Mouse (Mus musculus) lung, postnatal 25 days (tissue): ENCODE measurements around the gene Usp33.
A peak's percentile ranks its signal among the peaks of the same experiment; 100 is the strongest.
"Not testable (repeated sequence)": the region's sequence is repeated elsewhere in the genome, so short reads cannot be mapped to it uniquely, and the experiment has no call there.

Source experiments
- DNase-seq: peaks from one replicate; pipeline ENCODE4 v3.0.0; 2022; ENCODE audit warnings: low spot score

Gene Usp33

GRCm38 (mm10) chr3:152345732-152346632 lies at the start of gene Usp33:
Gene Usp33, plus strand, starts transcription at chr3:152346478.
- DNase-seq, result peak; percentile 94

GRCm38 (mm10) chr3:152300376-152301337 lies 45.6 kb upstream of the Usp33 start:
- DNase-seq, result no peak

DNA sequence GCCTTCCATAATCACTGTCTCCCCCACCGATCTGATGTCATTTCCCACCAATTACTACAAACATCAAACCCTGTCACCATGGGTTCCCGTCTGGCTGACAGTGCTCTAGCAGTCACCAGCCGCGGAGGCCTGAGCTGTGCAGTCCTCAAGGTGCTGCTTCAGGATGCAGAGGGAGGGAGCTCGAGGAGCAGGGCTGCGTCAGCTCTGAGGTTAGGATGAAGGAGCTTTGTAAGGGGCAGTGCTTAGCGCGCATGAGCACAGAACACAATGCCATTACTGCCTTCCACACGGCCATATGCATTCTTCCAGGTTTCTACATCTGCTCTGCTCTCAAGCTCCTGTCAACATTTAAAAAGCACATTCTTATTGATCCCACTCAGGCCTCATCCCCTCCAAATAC lies 43.3 kb upstream of the Usp33 start:
- no peak for DNase-seq

DNA sequence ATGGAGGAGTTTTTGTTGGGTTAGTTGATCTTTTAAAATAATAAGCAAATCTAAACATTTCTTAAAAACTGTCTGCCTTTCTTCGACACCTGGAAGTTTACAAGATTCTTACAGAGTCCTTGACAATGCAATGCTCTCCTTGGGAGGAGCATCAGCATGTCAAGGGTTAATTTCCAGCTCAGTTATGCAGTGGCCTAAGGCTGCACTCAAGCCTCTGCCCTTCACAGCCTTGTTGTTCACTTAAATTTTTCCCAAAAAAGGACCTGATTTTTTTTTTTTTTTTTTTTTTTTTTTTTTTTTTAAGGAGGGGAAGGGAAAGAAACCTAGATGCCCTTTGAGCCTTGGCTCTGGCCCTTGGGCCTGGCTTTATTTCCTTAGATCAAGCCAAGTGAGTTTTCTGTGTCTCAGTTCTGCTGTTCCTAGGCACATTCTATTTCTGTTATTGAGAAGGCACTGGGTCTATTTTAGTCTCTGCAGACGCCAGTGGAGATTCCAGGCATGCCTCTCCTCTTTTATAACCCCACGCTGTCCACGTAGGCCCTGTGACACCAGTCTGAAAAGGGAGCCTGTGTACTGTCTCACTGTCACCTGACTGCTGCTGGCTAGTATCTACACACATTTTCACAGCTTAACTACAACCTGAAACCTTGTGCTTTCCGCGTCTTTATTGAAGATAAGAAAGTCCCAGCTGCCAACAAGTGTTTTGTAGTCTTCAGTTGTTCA lies 42.0 kb upstream of the Usp33 start:
- DNase-seq, result peak; percentile 59

- DNase-seq, result no peak
These were observed 41.2 kb upstream of the Usp33 start for GRCm38 (mm10) chr3:152305080-152305479.

DNA sequence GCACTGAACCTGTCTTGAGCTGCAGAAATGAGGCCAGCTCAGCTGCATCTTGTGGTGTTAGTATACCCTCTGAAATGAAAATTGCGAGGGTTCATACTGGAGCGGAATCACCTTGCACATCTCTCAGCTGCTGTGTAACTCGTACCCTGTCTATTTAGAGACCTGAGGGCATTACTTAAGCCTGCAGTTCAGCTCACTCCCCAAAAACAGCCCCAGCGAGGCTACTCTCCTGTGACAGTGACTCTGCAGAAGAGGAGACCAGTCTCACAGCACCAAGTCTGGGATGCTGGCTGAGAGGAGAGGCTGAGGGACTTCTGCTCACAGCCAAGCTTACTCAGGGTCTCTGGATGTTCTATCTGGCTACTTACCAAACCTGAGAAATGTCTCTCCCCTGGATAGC lies 40.3 kb upstream of the Usp33 start:
- DNase-seq, result no peak

- DNase-seq, result peak; percentile 53
These were observed 37.6 kb upstream of the Usp33 start for GRCm38 (mm10) chr3:152308485-152309249.

- no peak for DNase-seq
These were observed 37.0 kb upstream of the Usp33 start for GRCm38 (mm10) chr3:152309250-152309645.

GRCm38 (mm10) chr3:152314666-152315065 lies 31.6 kb upstream of the Usp33 start:
- DNase-seq, result not testable (repeated sequence)

GRCm38 (mm10) chr3:152315613-152316012 lies 30.7 kb upstream of the Usp33 start:
- DNase-seq, result peak; percentile 89

GRCm38 (mm10) chr3:152316447-152317173 lies 29.7 kb upstream of the Usp33 start:
- not testable (repeated sequence) for DNase-seq

GRCm38 (mm10) chr3:152320972-152321645 lies 25.2 kb upstream of the Usp33 start:
- DNase-seq, result no peak

GRCm38 (mm10) chr3:152321765-152322547 lies 24.3 kb upstream of the Usp33 start:
- peak; percentile 26 for DNase-seq

GRCm38 (mm10) chr3:152332104-152332503 lies 14.2 kb upstream of the Usp33 start:
- no peak for DNase-seq

GRCm38 (mm10) chr3:152332545-152333300 lies 13.6 kb upstream of the Usp33 start:
- DNase-seq, result no peak

DNA sequence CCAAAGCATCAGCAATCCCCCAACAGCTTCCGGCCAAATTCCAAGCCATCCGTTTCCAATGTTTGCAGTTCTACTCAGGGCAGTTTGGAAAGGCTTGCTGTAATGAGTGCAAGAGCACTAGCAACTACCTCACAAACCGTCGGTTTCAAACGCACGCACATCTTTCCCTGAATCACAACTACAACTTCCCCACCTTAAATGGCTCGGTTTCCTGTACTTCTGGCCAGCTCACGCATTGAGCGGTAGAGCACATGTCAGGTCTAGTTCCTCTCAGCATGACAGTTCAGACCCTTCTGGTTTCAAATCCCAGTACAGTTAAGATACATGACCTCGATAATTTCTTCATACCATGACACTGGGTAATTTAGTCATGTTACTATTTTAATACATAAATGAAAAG lies 12.6 kb upstream of the Usp33 start:
- no peak for DNase-seq

GRCm38 (mm10) chr3:152336085-152336484 lies 10.2 kb upstream of the Usp33 start:
- DNase-seq, result no peak

DNA sequence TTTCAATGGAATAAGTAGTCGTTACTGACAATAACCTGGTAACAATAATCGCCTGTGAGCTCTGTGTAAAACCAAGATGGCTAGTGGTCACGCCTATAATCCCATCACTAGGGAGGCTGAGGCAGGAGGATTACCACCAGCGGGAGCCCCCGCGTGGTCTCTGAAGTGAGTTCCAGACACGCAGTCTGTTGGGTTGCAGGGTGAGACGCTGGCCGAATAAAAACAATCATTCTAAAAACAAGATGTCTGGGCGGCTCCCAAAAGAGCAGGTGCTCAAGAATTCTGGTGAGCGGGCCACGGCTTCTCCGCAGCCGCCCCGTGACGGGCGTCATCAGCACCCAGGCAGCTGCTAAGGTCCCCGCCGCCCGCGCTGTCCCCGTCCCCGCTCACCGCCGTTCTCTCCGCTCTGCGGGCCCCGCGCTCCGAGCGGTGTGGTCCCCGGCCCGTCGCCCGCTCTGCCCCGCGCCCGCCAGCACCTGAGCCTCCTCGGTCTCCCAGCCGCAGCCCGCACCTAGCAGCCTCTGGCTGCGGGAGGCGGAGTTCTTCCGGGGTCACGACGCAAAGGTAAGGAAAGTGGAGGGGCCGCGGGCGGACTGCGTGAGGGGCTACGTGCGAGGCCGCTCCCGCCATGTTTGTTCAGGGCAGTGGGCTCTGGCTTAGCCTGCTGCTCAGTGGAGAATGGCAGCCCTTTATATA lies 6.3 kb upstream of the Usp33 start, which contains the start of gene Miga1:
TSS of gene Miga1 (minus strand) at position 546 of the 696 bp plus-strand sequence.
- peak; percentile 60 for DNase-seq
